Mouse (Mus musculus) layer of hippocampus, adult 9-11 months (tissue): Measurements from ENCODE around the gene H2afj.
A peak's percentile ranks its signal among the peaks of the same experiment; 100 is the strongest.

Experiments
- DNase-seq: peaks from one replicate; pipeline ENCODE4 v3.0.0; 2022

The H2afj gene

DNA sequence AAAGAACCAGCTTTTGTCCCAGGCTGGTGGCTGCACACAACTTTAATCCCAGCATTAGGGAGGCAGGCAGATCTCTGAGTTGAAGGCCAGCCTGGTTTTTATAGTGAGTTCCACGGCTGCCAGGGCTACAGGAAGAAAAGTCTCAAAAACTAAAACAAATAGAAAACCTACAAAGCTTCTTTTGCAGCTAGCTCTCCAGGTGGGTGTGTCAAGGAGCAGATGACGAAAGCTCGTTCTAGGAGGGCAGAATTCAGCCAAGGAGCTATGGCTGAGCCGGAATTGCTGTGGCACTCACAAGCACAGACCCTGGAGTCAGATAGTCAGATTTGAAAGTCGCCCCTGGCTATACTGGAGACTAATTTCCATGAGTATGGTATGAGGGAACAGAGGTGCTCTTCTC is 1.2 kb upstream of the H2afj start:
- no peak for DNase-seq

DNA sequence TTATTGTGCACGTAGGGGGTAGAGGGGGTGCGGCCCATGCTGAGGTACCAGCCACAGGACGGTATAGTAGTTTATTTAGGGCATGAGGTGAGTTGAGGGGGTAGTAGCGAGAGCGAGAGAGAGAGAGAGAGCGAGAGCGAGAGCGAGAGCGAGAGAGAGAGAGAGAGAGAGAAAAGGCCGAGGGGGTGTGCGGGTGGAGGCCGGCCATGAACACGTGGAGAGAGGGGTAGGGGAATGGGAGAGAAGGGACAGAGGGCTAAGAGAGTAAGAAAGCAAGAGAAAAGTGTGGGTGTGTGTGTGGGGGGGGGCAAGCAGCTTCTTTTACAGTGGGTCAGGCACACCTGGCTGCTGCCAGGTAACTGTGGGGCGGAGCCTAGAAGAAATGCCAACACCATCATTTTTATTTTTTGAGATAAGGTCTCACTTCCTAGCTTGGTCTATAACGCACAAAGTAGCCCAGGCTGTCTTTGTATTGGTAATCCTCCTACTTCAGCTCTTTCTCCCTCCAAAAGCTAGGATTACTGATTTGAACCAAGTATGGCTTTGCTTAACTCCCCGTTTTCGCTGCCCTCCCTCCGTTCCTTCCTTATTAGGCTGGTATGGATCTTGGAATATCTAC is 540 bp upstream of the H2afj start:
- DNase-seq, result no peak

DNA sequence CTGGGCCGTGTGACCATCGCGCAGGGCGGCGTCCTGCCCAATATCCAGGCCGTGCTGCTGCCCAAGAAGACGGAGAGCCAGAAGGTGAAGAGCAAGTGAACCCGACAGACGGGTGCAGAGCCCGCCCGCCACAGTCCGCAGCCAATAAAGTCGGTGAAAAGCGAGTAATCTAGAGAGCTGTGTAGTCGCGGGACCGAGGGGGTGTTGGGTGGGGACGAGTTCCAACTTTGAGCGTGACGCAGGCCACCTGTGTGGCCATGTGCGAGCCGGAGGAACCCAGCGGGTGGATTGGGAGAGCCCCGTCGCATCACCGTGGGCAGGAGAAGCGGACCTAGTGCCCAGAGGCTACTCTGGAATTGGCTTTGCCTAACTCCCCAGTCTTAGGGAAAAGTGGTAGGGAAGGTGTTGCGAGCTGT is 595 bp downstream of the H2afj start:
- no peak for DNase-seq

DNA sequence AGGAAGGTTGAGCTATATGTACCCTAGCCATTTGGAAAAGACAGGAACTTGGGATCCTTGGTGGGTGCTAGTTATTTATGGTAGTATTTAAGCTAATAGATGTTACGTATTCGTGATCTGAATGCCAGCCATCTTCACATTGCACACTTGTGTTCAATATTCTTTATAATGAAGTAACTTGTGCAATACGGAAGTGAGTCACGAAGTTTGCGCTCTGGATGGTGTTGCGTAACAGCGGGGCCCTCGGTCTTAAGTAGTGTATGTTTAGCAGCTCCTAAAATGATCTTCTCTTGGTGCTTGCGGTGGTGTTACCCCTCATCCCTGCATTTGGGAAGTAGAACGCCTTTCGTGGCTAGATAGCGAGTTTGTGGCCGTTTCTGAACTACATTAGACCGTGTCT is 1.0 kb downstream of the H2afj start:
- DNase-seq, result no peak

DNA sequence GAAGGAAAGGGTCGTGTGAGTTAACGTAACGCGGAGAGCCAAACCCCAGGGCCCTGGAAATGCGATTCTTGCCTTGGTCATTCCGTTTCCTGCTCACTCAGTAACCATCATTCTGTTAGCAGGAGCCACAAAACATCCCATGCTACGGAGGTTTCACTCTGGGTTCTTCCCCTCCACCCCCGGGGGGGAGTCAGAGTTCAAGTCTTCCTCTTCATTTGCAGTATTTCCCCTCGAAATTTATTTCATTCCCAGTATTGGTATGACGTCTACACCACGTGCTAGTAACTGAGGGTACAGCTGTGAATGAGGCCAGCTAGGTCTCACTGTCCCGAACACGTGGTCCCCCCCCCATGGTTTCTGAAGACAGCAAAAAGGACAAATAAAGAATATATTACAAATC is 1.6 kb downstream of the H2afj start:
- no peak for DNase-seq

DNA sequence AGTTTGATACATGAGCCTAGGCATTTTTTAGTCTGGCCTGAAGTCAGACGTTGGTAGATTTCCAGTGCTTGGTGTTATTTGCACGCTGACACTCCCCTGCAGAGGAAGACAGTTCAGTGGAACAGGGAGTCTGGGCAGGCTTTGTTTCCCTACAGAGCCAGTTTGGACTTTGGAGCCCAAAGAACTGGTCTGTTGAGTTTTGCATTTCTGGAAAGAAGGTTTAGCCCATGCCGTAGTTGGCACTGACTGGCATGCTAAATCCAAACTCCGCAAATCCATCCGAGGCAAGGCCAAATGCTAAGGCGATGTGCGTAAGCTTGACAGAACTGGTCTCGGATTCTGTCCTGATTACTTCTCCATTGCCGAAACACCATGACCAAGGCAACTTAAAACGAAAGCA is 3.2 kb downstream of the H2afj start:
- no peak for DNase-seq

DNA sequence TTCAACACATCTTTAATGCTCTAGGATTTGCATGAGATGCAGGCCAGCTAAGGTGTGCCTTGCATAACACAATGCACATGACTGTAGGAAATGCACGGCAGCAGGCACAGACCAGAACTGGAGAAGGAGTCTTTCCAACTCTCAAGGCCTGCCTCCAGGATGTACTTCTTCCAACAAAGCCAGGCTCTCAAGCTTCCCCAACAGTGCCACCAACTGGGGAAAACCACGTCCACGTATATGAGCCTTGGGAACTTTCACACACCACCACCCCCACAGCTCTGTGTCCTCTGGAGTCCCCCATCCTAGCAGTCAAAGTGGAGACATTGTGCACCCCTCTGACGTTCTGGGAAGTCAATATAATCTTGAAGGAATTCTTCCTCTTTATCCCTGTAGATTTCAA is 5.1 kb downstream of the H2afj start:
- DNase-seq, result no peak

DNA sequence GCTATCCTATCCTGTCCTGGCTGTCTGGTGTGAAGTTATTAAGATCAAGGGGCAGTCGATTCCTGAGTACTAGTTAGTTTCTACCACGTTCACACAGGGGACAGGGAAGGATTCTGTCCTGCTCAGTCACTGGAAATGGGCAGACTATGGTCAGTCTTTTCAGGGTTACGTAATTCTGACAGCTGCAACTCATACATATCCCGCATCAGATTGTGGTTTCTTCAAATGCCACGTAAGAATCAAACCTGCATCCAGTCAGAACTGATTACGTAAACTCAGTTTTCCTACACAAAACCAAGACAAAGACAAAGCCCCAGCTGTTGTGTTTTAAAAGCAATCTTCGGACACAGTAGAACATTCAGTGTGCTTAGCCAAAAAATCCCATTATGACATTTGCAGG is 7.3 kb downstream of the H2afj start:
- DNase-seq, result no peak

DNA sequence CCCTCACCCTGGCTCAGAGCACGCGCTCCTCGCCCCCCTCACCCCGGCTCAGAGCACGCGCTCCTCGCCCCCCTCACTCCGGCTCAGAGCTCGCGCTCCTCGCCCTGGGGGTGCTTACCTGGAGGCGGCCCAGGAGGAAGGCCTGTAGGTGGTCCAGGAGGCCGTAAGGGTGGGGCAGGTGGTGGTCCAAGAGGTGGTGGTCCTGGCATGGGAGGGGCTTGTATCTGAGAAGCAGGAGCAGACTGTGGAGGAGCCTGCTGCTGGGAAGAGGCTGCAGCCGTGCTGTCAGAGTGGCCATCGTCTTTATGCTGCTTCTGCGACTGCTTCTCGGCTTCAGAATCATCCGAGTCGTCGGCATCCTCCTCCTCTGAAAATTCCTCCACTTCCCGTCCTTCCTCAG is 8.8 kb downstream of the H2afj start:
- DNase-seq, result no peak

DNA sequence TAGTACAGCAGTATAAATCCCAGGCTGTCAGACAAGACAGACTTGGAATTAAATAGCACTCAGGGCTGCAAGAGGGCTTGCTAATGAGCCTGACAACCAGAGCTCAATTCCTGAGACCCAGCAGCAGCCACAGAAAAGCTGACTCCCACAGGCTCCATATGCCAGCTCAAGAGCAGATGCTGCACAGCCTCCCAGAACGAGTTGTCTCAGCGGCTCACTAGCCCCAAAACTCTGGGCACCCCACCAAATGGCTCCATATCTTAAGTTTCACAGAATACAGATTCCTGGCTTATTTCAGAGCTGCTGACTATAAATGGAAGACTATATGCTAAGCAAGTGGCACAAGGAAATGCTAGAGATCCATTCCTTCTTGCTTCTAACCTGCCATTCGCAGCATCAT is 9.5 kb downstream of the H2afj start:
- DNase-seq, result peak; percentile 94

DNA sequence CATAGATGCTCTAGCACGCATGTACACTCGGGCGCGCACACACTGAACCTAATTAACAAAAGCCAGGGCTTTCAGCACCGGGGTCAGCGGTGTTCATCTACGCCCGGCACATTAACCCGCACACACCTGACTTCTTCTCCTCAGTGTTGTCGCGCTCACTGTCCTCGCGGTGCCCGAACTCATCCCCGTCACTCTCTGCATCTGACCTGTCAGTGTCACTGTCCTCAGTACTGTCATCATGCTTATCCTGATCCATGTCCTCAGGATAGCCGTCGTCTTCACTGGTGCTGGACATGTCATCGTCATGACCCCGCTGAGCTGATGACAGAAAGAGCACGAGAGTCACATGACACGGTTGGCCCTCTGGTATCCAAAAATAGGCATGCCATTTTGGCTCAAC is 12.3 kb downstream of the H2afj start:
- no peak for DNase-seq

DNA sequence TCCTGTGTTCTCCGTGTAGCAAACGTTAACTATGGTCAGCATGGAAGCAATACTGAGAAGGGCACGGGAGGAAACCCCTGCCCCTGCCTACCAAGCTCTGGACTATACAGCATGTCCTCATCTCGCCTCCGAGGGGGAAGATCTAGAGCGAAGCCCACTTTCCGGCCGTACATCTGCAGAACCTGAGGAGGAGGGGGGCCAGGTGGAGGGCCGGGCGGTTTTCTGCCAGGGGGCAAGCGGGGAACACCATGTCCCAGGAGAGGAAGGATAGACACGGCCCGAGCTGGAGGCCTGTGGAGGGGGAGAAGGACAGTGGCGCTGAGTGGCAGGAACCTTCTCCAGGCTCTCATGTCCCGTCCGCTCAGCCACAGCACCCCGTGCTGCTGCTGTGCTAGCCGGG is 13.0 kb downstream of the H2afj start:
- no peak for DNase-seq

DNA sequence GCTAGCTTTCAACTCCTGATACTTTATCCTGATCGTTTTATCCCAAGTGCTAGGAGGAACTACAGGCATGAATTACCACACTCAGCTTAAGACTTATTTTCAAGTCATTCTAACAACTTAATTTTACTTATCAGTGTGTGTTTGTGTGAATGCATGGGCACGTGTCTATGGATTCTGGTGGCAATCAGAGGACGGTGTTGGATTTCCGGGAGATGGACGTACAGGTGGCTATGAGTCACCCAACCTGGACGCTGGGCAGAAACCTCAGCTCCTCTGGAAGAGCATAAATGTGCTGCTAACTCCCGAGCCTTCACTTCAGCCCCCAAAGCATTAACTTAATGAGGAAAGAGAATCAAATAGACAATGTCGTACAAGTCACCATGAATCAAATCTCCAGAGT is 16.9 kb downstream of the H2afj start:
- no peak for DNase-seq

DNA sequence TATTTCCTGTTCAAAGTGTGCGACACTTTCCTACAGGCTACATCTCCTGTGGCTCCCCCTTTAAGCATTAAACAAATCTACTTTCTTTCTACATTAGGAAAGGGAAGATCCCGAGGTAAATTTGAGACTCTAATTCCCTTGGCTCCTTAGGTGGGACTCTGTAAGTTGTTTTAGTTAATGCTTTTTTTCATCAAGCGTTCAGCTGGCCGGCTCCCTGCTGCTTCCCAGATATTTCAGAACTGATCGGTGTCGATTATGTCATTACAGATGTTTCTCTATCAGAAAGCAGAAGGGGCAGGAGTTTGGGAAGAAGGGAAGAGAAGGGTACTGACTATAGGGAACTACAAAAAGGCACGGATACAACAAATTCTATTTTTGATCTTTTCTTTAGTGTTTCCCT is 19.1 kb downstream of the H2afj start:
- no peak for DNase-seq

DNA sequence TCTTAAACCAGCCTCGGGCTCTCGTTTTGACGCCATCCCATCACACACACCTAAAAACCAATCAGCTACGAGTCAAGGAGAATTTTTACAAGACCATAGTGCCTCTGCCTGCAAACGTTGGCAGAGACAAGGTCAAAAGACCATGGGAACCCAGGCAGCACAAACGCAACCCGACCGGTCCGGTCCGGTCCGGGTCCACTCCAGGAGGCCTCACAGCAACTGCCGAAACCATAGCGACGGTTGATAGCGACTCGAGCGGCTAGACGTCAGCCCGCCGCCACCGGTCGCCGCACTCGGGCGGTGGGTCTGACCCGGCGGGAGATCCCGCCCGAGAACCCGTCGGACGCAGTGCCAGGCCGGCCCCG is 19.5 kb downstream of the H2afj start, which contains the start of gene BC049715:
BC049715 (plus strand) TSS at position 111 of the 365 bp plus-strand sequence.
- DNase-seq, result no peak

DNA sequence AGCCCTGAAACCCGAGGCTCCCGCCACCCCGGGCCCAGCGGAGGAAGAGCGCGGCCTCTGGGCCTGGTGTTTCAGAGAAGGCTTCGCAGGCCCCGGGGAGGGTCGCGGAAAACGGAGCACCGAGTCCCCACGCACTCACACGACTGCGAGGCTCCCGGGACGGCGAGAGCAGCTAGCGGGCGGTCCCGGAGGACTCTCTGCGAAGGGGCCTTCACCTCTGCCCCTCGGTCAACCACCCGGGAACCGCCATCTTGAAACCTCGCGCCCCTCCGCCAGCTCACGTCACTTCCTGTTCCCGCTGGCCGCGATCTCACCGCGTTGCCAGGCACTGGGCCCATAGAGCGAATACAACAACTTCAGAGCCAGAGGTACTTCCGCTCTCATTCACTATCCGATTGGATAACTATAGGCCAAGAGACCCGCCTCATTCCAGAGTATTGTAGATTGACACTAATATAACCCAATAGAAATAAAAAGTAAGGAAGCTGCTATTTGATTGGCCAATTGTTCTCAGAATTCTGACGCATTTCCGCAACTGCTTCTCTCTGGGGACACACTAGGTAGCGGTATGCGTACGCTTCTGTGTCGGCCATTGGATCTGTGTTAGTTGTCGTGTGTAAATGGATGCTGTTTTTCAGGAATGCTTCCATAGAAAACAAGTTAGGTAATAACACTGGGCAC is 20.0 kb downstream of the H2afj start, which contains the start of gene Wbp11:
Wbp11 (minus strand) TSS at position 353 of the 681 bp plus-strand sequence.
- DNase-seq, result peak; percentile 98

DNA sequence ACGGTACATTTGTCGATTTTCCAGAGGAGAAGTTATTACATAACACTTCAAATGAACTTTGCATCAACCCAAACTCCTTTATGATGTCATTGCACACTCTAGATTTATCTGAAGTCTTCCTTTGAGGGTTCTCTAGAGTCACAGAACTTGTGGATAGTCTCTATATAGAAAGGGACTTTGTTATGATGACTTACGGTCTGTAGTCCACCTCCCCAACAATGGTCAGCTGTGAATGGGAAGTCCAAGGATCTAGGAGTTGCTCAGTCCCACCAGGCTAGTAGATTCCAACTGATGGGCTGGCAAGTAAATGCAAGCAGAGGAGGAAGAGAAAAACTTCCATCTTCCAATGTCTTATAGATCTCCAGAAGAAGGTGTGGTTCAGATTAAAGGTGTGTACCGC is 20.6 kb downstream of the H2afj start:
- no peak for DNase-seq

DNA sequence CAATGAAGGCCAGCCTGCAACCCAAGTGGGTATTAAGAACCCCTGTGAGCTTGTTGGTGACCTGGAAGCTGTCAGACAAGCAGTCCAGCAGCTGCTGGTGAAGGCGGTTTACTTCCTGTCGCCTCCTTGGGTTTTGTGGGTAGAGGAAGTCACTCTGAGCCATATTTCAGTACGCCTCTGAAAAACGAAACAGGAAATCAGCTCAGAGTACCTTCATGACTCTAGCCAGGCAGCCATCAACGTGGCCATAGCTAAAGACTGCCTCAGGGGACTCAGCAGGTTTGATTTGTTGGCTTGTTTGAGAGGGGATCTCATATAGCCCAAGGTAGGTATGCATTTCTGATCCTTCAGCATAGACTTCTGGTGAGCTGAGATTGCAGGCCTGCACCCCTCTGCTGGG is 23.7 kb downstream of the H2afj start:
- DNase-seq, result no peak

DNA sequence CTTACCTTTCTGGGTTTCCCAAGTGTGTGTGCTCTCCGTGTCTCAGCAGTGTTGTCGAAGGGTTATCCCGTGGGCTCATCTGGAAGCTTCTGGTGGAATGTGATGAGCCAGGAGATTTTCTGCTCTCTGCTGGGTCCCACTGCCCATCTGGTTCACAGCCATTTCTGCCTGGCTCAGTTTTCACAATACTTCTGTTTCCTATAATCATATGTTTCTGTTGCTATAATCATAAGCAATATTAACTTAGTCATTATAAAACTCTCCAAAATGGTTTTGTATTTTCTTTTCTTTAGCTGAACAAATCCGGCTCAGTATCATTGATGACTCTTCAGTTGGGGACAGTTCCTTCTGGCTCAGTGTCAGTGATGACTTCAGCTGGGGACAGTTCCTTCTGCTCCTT is 27.3 kb downstream of the H2afj start, which contains the start of gene Smco3:
Smco3 (minus strand) TSS at position 101 of the 400 bp plus-strand sequence.
- no peak for DNase-seq

DNA sequence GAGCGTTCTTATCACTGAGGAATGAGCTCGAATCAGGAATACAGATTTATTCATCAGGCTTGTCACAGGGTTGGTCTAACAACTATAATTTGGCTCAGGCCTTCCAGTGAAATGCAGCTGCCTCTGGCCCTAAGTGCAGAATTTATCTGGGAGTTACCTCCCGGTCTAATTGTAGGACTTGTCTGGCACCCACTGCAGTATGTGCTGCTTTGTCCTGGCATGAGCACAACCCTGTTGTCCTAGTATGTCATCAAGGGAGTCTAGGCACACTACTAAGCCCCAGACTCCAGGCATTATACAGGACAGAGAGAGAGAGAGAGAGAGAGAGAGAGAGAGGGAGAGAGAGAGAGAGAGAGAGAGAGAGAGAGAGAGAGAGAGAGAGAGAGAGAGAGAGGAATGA is 29.3 kb downstream of the H2afj start:
- DNase-seq, result no peak

DNA sequence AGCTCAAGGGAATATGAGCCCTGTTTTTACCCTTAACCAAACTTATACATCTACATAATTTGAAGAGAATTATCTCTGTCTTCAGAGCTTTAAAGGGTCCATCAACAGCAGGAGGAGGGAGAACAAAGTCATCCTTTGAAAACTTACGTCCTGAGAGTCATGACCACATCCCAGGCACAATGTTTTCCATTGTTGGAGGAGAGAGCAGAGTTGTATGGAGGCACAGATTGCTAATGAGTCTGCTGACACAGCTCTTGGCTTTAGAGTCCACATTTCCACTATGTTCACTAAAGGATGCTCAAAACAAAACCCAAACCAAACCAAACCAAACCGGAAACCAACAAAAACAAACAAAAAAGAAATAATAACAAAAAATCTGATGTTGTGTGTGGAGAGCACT is 36.9 kb downstream of the H2afj start:
- peak; percentile 57 for DNase-seq

DNA sequence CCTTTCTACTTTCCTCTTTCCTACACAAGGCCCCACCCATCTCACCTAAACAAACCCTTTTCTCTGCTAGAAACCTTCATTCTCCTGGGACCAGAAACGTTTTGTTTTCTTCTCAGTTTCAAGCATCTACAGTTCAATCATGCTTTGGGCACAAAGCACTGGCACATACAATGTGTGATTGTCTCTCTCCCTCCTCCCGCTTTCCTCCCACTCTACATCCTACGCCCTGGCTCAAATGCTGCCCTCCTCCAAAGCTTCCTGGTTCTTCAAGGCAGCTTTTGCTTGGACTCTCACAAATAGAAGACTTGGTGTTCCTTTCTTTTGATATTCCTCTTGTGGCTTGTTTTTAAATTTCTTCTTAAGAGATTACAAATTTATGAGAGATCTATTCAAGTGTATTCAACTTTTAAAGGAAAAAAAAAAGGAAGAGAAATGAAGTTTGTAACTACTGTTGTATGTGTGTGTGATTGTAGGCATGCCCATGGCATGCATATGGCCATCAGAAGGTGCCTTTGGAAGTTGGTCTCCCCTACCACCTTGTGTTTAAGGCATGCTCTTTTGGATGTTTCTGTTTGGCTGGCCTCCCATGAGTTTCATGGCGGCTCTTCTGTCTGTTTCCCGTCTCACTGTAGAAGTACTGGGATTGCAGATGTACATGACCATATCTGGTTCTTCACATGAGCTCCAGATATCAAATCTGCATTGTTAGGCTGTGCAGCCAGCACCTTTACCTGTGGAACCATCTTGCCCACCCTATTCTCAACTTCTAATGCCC is 37.8 kb downstream of the H2afj start:
- no peak for DNase-seq

DNA sequence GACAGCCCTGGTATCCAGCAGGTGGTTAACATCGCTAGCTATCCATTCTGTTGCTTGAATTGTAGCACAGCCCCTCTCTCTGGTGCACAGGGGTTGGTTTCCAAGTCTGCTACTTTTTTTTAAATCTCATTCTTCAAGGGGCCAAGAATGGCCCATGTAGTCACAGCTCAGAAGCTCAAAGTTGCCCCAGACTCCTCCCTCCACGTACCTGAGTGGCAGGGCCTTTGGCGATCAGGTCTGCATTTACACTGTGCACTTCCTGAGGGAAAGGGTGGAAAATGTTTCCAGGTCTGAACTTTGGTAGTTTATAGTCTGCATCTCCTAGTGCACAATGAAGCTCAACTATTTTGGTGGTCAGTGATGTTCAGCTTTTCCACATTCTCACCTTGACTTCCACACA is 39.2 kb downstream of the H2afj start:
- DNase-seq, result no peak

DNA sequence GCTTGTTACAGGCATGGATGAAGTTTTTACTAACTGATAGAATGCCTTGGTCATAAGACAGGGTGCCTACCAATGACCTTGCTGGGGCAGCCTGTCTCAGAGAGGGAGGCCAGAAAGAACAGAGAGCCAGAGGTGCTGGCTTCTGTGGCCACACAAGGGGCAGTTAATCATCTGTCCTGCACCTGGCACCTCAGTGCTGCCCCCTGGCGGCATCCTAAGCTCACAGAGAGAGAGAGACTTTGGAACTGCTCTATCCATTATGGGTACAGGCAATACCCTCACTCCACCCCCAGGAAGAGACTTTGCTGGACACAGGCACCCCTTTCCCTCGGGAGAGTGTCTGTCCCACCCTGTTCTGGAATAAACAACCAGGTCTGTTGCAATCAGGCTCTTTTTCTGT is 39.7 kb downstream of the H2afj start:
- no peak for DNase-seq
